Mouse (Mus musculus): Measurements from ENCODE around the gene Axdnd1. TPM values are rescaled to one million over a fixed set of nuclear protein-coding genes. Genes with fewer than 3 reads are reported as not detected.
A peak's percentile ranks its signal among the peaks of the same experiment; 100 is the strongest.

Gene Axdnd1
- total RNA-seq (2015; ENCODE audit: low replicate concordance) (not detected in 2 replicates), total RNA-seq (2017; ENCODE audit: low replicate concordance) (not detected in 2 replicates)

- peak; percentile 94 for ATAC-seq (replicated peaks; ENCODE audit: low FRiP score, poor library complexity, severe bottlenecking)
These were observed at the start of gene Axdnd1 for GRCm38 (mm10) chr1:156420671-156421297. Axdnd1 (minus strand) TSS chr1:156421159.

- no peak for ATAC-seq (replicated peaks; ENCODE audit: low FRiP score, poor library complexity, severe bottlenecking)
These were observed 49.6 kb upstream of the Axdnd1 start for GRCm38 (mm10) chr1:156470557-156470956.

GRCm38 (mm10) chr1:156468576-156468975, 47.6 kb upstream of the Axdnd1 start:
- ATAC-seq (replicated peaks; ENCODE audit: low FRiP score, poor library complexity, severe bottlenecking), result no peak

DNA sequence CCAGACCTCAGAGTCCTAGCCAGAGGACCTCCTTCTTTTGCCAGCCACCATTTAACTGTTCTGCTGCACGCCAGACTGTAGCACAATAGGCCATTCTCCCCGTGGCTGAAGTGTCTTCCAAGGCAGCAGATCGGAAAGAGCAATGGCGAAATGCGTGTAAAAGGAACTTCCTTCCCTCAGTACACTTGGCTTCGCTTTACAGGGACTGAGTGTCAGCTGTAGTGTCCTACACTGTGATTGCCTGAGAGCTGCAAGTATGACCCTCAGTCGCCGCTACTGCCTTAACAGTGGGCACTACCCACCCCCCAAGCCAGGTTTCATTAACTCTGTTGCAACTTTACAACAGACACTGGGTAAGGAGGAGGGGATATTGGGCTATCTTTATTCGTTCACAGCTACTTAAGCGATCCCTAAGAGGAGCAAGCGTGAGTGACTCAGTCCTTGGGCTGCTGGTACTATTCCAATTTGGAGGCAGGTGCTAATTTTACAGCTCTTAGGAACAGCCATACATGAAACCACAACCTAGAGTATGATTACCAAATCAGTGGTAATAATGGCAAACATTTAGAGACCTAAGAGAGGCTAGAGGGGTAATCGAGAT, 46.8 kb upstream of the Axdnd1 start:
- ATAC-seq (replicated peaks; ENCODE audit: low FRiP score, poor library complexity, severe bottlenecking), result no peak

DNA sequence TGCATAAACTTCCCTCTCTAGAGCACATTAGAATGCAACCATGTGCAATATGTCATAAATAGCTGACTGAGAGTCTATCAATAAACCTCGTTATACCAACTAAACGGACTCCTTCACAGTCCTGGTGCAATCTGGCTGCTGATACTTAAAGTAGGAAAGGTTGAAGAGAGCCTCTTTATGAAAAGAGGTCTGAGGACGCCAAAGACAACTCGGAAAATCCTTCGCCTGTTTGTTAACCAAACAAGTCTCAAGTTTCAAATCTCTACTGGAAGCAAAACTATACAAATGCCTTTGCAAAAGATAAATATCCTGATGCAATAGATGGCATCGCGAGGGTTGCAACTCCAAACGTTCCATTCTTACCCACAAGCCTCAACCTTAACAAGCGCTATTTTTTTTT, 44.0 kb upstream of the Axdnd1 start:
- no peak for ATAC-seq (replicated peaks; ENCODE audit: low FRiP score, poor library complexity, severe bottlenecking)

GRCm38 (mm10) chr1:156463981-156464853, 43.3 kb upstream of the Axdnd1 start:
- ATAC-seq (replicated peaks; ENCODE audit: low FRiP score, poor library complexity, severe bottlenecking), result no peak

DNA sequence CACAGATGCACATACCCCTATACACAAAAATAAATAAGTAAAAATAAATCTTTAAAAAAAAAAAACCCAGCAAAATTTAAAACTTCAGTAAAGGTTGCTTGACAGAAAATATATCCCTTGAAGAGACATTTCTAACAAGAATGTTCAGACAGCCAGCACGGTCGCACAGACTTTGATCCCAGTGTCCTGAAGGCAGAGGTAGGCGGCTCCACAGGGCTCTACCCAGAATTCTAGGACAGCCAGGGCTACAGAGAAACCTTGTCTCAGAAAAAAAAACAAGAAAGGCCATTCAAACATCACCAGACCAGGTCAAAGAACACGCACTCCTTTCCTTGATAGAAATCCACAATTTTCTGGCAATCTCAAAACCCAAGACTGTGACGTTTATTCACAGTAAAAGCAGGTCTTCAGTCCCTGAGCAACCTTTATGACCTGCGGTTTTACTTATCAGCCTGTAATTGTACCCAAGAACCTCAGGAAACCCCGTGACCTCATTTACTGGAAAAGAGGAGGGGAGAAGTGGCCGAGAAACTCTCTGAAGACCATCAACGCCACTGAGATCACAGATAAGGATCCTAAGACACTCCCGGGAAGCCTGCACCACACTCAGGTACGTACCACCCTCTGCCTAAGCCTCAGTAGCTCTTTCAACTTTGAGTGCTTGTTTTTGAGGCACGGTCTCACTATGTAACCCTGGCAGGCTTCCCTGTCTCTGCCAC, 41.5 kb upstream of the Axdnd1 start:
- no peak for ATAC-seq (replicated peaks; ENCODE audit: low FRiP score, poor library complexity, severe bottlenecking)

DNA sequence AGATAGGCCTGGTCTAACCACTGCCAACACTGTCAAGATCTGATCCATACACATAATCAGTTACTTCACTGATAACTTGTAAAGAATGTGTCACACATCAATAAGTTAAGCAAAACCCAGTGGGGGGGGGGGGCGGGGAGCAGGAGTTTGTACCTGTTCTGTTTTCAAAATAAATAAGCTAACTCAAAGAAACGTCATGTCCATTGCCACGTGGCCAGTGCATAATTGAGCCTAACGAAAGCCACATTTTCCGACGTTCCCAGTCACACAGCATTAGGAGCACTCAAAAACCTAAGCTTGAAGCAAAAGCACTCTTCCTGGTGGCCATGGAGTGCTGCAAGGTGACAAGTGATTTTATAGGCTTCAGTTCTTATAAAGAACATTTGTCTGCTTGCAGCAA, 40.1 kb upstream of the Axdnd1 start:
- ATAC-seq (replicated peaks; ENCODE audit: low FRiP score, poor library complexity, severe bottlenecking), result no peak

GRCm38 (mm10) chr1:156460216-156460615, 39.3 kb upstream of the Axdnd1 start:
- ATAC-seq (replicated peaks; ENCODE audit: low FRiP score, poor library complexity, severe bottlenecking), result no peak

DNA sequence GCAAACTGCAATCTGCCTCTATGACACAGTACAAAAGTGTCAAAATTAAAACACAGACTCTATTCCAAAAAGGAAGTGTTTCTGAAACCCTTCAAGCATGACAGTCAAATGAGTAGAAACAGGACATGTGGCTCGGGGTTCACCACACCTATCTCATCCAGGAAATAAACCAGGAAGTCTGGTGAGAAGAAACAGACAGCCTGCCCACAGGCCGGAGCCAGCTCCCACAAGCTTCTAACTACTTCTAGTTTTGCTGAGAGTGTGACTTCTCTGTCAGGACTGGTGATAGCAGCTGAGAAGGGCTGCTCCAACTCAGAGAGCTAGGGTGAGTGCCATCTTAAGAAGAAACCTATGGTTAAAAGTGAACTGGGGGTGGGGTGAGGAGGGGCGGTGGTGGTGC, 38.7 kb upstream of the Axdnd1 start:
- ATAC-seq (replicated peaks; ENCODE audit: low FRiP score, poor library complexity, severe bottlenecking), result no peak

- ATAC-seq (replicated peaks; ENCODE audit: low FRiP score, poor library complexity, severe bottlenecking), result no peak
These were observed 37.6 kb upstream of the Axdnd1 start for GRCm38 (mm10) chr1:156458391-156459060.

- ATAC-seq (replicated peaks; ENCODE audit: low FRiP score, poor library complexity, severe bottlenecking), result no peak
These were observed 34.2 kb upstream of the Axdnd1 start for GRCm38 (mm10) chr1:156455005-156455758.

- ATAC-seq (replicated peaks; ENCODE audit: low FRiP score, poor library complexity, severe bottlenecking), result no peak
These were observed 33.4 kb upstream of the Axdnd1 start for GRCm38 (mm10) chr1:156454384-156454783.

DNA sequence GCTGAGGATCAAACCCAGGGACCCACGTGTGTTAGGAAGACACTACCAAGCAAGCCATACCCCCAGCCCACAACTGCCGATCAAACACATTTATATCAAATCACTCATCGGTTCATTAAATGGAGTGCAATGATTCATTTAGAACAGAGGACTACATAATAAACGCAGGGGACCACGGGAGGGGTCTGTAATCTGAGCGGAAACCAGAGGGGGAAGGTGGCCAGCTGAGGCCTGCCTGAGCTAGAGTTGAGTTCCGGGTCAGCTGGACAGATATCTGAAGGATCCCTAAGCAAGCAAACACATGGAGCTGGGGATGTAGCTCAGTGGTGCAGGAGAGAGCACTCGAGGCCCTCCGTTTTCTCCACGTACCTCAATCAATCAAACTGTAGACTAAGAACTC, 32.9 kb upstream of the Axdnd1 start:
- ATAC-seq (replicated peaks; ENCODE audit: low FRiP score, poor library complexity, severe bottlenecking), result no peak

DNA sequence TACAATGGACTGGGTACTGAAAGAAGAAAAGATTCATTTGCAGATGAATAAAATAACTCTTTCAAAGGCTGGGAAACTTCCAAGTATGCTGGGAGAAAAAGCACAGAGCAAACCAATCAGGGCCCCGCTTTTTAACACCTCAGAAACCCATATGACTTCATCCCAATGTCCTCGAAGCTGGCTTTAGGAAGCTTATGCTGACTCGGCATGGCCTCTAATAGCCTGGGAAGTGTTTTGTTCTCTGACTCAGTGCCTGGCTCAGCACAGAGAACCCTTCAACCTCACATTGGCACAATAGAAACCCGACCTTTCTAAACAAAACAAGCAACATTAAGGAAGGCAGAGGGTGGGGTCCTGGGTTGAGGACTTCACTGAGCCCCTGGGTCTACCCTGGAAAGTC, 29.5 kb upstream of the Axdnd1 start:
- no peak for ATAC-seq (replicated peaks; ENCODE audit: low FRiP score, poor library complexity, severe bottlenecking)

DNA sequence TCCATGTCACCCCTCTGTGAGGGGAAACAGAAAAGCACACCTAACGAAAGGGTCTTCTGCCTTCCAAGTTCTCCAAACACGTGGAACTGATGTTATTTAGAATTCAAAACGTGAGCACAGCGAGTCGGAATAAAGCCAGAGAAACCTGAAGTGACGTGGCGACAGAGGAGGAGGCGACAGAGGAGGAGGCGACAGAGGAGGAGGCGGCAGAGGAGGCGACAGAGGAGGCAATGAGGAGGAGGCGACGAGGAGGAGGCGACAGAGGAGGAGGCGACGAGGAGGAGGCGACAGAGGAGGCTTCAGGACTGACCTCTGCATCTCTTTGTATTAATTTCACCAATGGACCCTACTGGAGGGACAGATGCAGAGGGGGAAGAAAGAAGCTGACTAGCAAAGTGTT, 28.7 kb upstream of the Axdnd1 start:
- ATAC-seq (replicated peaks; ENCODE audit: low FRiP score, poor library complexity, severe bottlenecking), result no peak

DNA sequence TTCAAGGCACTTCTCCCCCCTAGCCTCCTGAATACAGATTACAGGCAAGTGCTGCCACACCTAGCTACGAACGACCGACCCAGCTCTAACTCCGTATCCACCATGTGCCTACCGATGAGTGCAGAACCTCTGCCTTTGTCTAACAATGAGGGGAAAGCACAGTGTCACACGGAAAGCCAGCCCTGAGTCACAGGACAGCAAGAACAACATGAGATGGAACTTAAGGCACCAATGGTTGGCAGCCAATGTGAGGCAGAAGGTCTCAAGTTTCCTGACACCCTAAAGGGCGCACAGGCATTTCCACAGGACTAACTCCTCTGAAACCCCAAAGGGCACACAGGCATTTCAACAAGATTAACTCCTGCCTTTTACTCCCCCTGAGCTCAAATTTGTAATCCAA, 28.1 kb upstream of the Axdnd1 start:
- ATAC-seq (replicated peaks; ENCODE audit: low FRiP score, poor library complexity, severe bottlenecking), result no peak

- ATAC-seq (replicated peaks; ENCODE audit: low FRiP score, poor library complexity, severe bottlenecking), result no peak
These were observed 24.1 kb upstream of the Axdnd1 start for GRCm38 (mm10) chr1:156445049-156445448.

DNA sequence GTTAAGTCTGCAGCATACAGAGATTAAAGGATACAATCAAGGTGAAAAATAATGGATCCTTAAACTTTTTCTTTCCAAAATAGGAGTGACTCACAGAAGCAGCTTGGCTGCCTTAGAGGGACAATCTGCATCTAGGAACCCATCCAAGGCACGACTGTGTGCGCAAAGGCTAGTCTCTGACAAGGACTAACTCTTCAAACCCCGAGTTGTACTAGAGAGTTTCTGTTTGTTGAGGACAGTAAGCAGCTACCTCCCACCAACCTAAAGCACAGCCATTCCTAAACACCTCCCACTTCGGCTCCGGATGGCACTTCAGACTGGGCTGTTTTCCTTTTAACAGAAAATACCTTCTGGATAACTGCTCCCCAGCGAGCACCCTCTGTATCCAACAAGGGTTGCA, 21.8 kb upstream of the Axdnd1 start:
- ATAC-seq (replicated peaks; ENCODE audit: low FRiP score, poor library complexity, severe bottlenecking), result no peak
